Mouse (Mus musculus) cerebellum, adult 11-12 months (tissue): ENCODE measurements around the gene Caprin2.
A peak's percentile ranks its signal among the peaks of the same experiment; 100 is the strongest.

Source experiments
- DNase-seq: peaks from one replicate; pipeline ENCODE4 v3.0.0; 2022

The Caprin2 gene

DNA sequence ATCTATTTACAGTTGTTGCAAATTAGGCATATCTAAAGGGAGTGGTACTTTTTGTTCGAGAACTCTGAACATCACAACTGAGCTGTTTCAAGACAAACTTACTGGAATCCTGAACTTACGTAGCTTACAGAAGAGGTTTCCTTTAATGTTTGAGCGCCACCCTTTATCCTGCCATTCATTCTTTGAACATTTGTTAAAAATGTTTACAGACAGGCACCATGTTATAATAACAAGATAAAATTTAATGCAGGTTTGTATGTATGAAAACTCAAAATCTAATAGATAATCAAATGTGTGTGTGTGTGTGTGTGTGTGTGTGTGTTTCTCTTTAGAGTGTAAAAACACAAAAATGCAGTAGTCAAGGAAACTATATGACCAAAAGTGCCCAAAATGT, 64.3 kb downstream of the Caprin2 start:
- no peak for DNase-seq

- DNase-seq: peak; percentile 96
These were observed 65.0 kb downstream of the Caprin2 start, which contains the start of gene Ipo8 for GRCm38 (mm10) chr6:148830748-148831727. Gene Ipo8 (minus strand): TSS chr6:148831467.

DNA sequence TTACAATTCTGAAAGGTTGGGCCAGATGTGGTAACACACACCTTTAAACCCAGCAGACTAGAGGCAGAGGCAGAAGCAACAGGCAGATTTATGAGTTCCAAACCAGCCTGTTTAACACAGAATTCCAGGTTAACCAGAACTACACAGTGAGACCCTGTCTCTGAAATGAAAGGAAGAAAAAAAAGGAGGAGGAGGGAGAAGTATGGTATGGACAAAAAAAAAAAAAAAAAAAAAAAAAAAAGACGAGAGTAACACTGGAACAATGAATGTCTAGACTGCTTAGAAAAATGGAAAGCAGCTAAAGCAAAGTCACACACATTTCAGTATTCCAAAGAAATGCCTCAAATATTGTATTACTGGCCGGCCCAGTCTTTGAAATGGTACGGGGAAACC, 65.7 kb downstream of the Caprin2 start:
- no peak for DNase-seq

- DNase-seq: no peak
These were observed 69.9 kb downstream of the Caprin2 start for GRCm38 (mm10) chr6:148826119-148826518.

DNA sequence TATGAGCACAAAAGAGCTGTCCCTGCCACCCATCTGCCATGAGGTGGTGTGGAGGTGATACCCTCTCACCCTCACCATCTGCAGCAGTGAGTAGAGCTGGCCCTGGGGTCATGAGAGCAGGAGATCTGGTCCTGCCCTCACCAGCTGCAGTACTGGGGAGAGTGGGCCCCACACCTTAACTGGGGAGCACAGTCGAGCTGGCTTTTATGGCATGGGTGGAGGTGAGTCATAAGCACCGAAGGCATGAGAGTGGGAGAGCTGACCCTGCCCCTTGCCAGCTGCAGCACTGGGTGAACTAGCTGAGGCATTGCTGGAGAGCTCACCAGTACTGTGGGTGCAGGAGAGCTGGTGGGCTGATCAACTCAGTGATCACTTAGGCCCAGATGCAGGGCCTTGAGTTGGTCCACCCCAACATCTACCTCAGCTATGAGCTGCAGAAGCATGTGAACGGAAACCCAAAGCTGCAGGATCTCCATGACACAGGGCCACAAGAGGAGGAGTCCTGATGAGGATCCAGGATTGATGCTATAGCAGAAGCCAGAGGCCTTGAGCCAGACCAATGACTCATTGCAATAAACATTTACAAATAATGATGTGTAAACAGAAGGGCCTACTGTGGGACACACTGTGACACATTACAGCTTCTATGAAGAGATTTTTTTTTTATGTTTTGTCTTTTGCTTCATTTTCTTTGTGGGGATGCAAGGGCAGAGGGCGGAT, 77.3 kb downstream of the Caprin2 start:
- no peak for DNase-seq

DNA sequence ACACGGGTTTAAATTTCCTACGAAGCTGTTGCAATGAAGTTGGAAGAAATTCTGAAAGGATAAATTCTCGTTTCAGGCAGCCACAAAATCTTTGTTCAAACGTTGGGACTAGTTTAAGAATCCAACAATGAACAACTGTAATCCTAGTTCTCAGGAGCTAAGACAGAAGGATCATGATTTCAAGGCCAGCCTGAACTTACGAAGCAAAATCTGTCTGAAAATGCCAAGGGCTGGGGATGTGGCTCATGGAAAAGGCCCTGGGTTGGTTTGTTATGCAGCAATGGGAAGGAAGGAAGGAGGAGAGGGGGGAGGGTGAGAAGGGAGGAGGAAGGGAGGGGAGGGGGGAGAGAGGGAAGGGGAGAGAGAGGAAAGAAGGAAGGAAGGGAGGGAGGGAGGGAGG, 79.3 kb downstream of the Caprin2 start:
- no peak for DNase-seq

- DNase-seq: no peak
These were observed 84.9 kb downstream of the Caprin2 start for GRCm38 (mm10) chr6:148811117-148811516.

GRCm38 (mm10) chr6:148799773-148800172, 96.3 kb downstream of the Caprin2 start:
- no peak for DNase-seq

DNA sequence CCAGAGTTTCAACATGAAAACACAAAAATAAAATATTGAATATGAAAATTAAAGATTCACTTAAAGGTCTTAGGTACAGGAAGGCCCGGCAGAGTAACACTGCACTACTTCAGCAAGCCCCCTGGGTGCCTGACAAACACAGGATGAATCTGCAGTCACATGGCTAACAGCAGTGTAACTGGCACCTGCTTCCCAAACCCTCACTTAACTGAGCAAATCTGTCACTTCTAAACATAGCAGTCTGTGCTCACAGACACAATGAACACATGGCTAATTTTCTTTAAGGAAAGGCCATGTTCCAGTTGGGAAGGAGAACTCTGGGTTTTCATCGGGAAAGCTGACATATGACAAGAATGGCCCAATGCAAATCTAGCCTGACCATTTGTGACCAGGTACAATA, 100.9 kb downstream of the Caprin2 start:
- no peak for DNase-seq
